Mouse (Mus musculus): ENCODE measurements at regions not wholly inside any gene's neighbourhood (a gene's known extent, or its start where the extent isn't known, plus 50 kb on each side); places are given as distances from the start of the nearest gene placed in this dataset.

GRCm38 (mm10) chr8:91747174-91747859 lies 54.5 kb downstream of the Irx3 start:
- DNase-seq = no peak

GRCm38 (mm10) chr8:91724646-91725045 lies 77.2 kb downstream of the Irx3 start:
- peak; percentile 9 to 25 for DNase-seq
